Mouse (Mus musculus) erythroblast, embryonic 14.5 days (primary cell): Measurements from ENCODE around the gene Vmn2r110.

ENCODE experiments used
- GATA1 ChIP-seq: IDR thresholded peaks from 2 replicates; pipeline ENCODE4 v1.6.1; 2012; ENCODE audit warnings: low read length, inconsistent platforms, mixed read lengths
- TAL1 ChIP-seq: IDR thresholded peaks from 3 replicates; pipeline ENCODE4 v1.6.1; 2012; ENCODE audit warnings: low read length, inconsistent platforms, mixed read lengths

DNA sequence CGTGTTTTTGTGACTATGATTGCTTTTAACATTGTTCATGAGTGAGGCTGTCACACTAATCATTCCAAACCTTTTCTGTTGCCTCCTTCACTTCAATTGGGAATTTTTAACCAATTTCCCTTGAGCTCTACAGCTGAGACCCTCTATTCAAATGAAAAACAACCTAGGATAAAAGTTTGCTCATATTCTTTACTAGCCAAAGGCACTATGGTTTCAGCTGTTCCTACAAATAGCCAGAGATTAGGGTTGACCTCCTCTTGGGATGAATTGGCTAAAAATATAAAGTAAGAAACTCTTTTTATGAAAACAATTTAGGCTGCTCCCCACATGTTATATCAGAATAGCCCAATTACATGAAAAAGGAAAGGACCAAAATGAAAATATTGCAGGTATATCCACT lies at the start of gene Vmn2r110:
- TF ChIP-seq GATA1 (no peak), TAL1 (no peak)
